Mouse (Mus musculus): ENCODE results near the gene Trip12. TPM values are rescaled to one million over a fixed set of nuclear protein-coding genes. Genes with fewer than 3 reads are reported as not detected.

Trip12 gene
- polyA plus RNA-seq, 1 experiment from 2014 or later = 68.5 TPM

- Histone ChIP-seq H3K9me3 (no peaks in the 10 kb centered on the region), H3K27me3 (ENCODE audit: insufficient read depth, poor library complexity, severe bottlenecking) (no peaks in the 10 kb centered on the region), H3K27ac (no peak overlapping the region), H3K36me3 (no peaks in the 10 kb centered on the region), H3K4me3 (no peak overlapping the region), H3K4me1 (peaks cover 6% of the 10 kb centered on the region; the same call in 1 of the 2 replicates)
- DNase-seq (ENCODE audit: low spot score) = no peak
- WGBS = 51% methylated on average over 6 of the region's 6 CpGs
These were observed 30.8 kb upstream of the Trip12 start for GRCm38 (mm10) chr1:84871131-84871530.

- Histone ChIP-seq H3K4me3 (0 out of 2 replicates have a peak overlapping the region, but pooled peaks have one; percentile 12), H3K27me3 (ENCODE audit: insufficient read depth, poor library complexity, severe bottlenecking) (no peaks in the 10 kb centered on the region), H3K9me3 (no peaks in the 10 kb centered on the region), H3K4me1 (peaks cover 9% of the 10 kb centered on the region; the same call in 1 of the 2 replicates), H3K36me3 (no peaks in the 10 kb centered on the region), H3K27ac (peak overlapping the region; percentile 42; the same call in 1 of the 2 replicates)
- DNase-seq (ENCODE audit: low spot score) = no peak
- WGBS = 20% methylated on average over 7 of the region's 7 CpGs
These were observed 29.2 kb upstream of the Trip12 start for GRCm38 (mm10) chr1:84869498-84869897.

GRCm38 (mm10) chr1:84868841-84869240, 28.5 kb upstream of the Trip12 start:
- Histone ChIP-seq H3K36me3 (no peaks in the 10 kb centered on the region), H3K4me1 (peaks cover 12% of the 10 kb centered on the region; the same call in 1 of the 2 replicates), H3K9me3 (no peaks in the 10 kb centered on the region), H3K27ac (0 out of 2 replicates have a peak overlapping the region, but pooled peaks have one; percentile 42), H3K4me3 (no peak overlapping the region), H3K27me3 (ENCODE audit: insufficient read depth, poor library complexity, severe bottlenecking) (no peaks in the 10 kb centered on the region)
- 70% methylated on average over 4 of the region's 4 CpGs for WGBS
- no peak for DNase-seq (ENCODE audit: low spot score)

- no peaks in the 10 kb centered on the region for H3K9me3 ChIP-seq
- no peak overlapping the region for H3K4me3 ChIP-seq
- no peaks in the 10 kb centered on the region for H3K36me3 ChIP-seq
These were observed 28.0 kb upstream of the Trip12 start for GRCm38 (mm10) chr1:84868311-84868710.

GRCm38 (mm10) chr1:84866706-84867230, 26.5 kb upstream of the Trip12 start:
- H3K4me3 ChIP-seq = no peak overlapping the region
- H3K36me3 ChIP-seq = no peaks in the 10 kb centered on the region
- WGBS = 86% methylated on average over 3 of the region's 3 CpGs

More at GRCm38 (mm10) chr1:84868311-84868710, 28.0 kb upstream of the Trip12 start:
- H3K4me1 ChIP-seq = peaks cover 12% of the 10 kb centered on the region; the same call in 1 of the 2 replicates
- H3K27ac ChIP-seq = no peak overlapping the region
- DNase-seq (ENCODE audit: low spot score) = no peak
- no peaks in the 10 kb centered on the region for H3K27me3 ChIP-seq (ENCODE audit: insufficient read depth, poor library complexity, severe bottlenecking)

GRCm38 (mm10) chr1:84866231-84866630, 25.9 kb upstream of the Trip12 start:
- no peaks in the 10 kb centered on the region for H3K27me3 ChIP-seq (ENCODE audit: insufficient read depth, poor library complexity, severe bottlenecking)
- no peaks in the 10 kb centered on the region for H3K36me3 ChIP-seq
- H3K4me1 ChIP-seq = peaks cover 12% of the 10 kb centered on the region; the same call in 1 of the 2 replicates
- no peak overlapping the region for H3K4me3 ChIP-seq
- no peaks in the 10 kb centered on the region for H3K9me3 ChIP-seq
- 85% methylated on average over 6 of the region's 6 CpGs for WGBS
- no peak overlapping the region for H3K27ac ChIP-seq
- no peak for DNase-seq (ENCODE audit: low spot score)

More at GRCm38 (mm10) chr1:84866706-84867230, 26.5 kb upstream of the Trip12 start:
- Histone ChIP-seq H3K9me3 (no peaks in the 10 kb centered on the region), H3K4me1 (peaks cover 12% of the 10 kb centered on the region; the same call in 1 of the 2 replicates), H3K27me3 (ENCODE audit: insufficient read depth, poor library complexity, severe bottlenecking) (no peaks in the 10 kb centered on the region), H3K27ac (no peak overlapping the region)
- DNase-seq (ENCODE audit: low spot score) = no peak

- H3K27ac ChIP-seq = no peak overlapping the region
- WGBS = 46% methylated on average over 2 of the region's 2 CpGs
- H3K4me3 ChIP-seq = no peak overlapping the region
- no peaks in the 10 kb centered on the region for H3K9me3 ChIP-seq
- no peaks in the 10 kb centered on the region for H3K27me3 ChIP-seq (ENCODE audit: insufficient read depth, poor library complexity, severe bottlenecking)
- no peak for DNase-seq (ENCODE audit: low spot score)
- H3K36me3 ChIP-seq = no peaks in the 10 kb centered on the region
- H3K4me1 ChIP-seq = peaks cover 11% of the 10 kb centered on the region; the same call in 1 of the 2 replicates
These were observed 24.3 kb upstream of the Trip12 start for GRCm38 (mm10) chr1:84864645-84865044.

- H3K36me3 ChIP-seq = no peaks in the 10 kb centered on the region
- H3K27me3 ChIP-seq (ENCODE audit: insufficient read depth, poor library complexity, severe bottlenecking) = no peaks in the 10 kb centered on the region
- DNase-seq (ENCODE audit: low spot score) = no peak
- H3K4me1 ChIP-seq = 0 out of 2 replicates have a peak, but pooled peaks cover 6% of the 10 kb centered on the region
- H3K4me3 ChIP-seq = no peak overlapping the region
- WGBS = 78% methylated on average over 1 of the region's 1 CpGs
- H3K9me3 ChIP-seq = no peaks in the 10 kb centered on the region
- no peak overlapping the region for H3K27ac ChIP-seq
These were observed 20.9 kb upstream of the Trip12 start for GRCm38 (mm10) chr1:84861255-84861630.

- Histone ChIP-seq H3K4me1 (0 out of 2 replicates have a peak, but pooled peaks cover 6% of the 10 kb centered on the region), H3K27ac (no peak overlapping the region), H3K4me3 (no peak overlapping the region), H3K27me3 (ENCODE audit: insufficient read depth, poor library complexity, severe bottlenecking) (no peaks in the 10 kb centered on the region), H3K9me3 (no peaks in the 10 kb centered on the region), H3K36me3 (no peaks in the 10 kb centered on the region)
- WGBS = 63% methylated on average over 10 of the region's 10 CpGs
- no peak for DNase-seq (ENCODE audit: low spot score)
These were observed 20.3 kb upstream of the Trip12 start for GRCm38 (mm10) chr1:84860360-84861254.

GRCm38 (mm10) chr1:84859597-84859996, 19.3 kb upstream of the Trip12 start:
- H3K4me3 ChIP-seq = no peak overlapping the region
- H3K4me1 ChIP-seq = 0 out of 2 replicates have a peak, but pooled peaks cover 4% of the 10 kb centered on the region
- no peak overlapping the region for H3K27ac ChIP-seq
- WGBS = 87% methylated on average over 6 of the region's 6 CpGs
- no peaks in the 10 kb centered on the region for H3K36me3 ChIP-seq
- no peaks in the 10 kb centered on the region for H3K27me3 ChIP-seq (ENCODE audit: insufficient read depth, poor library complexity, severe bottlenecking)
- no peaks in the 10 kb centered on the region for H3K9me3 ChIP-seq
- DNase-seq (ENCODE audit: low spot score) = no peak

- WGBS = 59% methylated on average over 2 of the region's 2 CpGs
- Histone ChIP-seq H3K4me1 (peaks cover 12% of the 10 kb centered on the region), H3K4me3 (no peak overlapping the region), H3K36me3 (no peaks in the 10 kb centered on the region), H3K9me3 (no peaks in the 10 kb centered on the region), H3K27me3 (ENCODE audit: insufficient read depth, poor library complexity, severe bottlenecking) (no peaks in the 10 kb centered on the region), H3K27ac (no peak overlapping the region)
- no peak for DNase-seq (ENCODE audit: low spot score)
These were observed 15.4 kb upstream of the Trip12 start for GRCm38 (mm10) chr1:84855756-84856155.

- no peaks in the 10 kb centered on the region for H3K27me3 ChIP-seq (ENCODE audit: insufficient read depth, poor library complexity, severe bottlenecking)
- DNase-seq (ENCODE audit: low spot score) = no peak
- no peaks in the 10 kb centered on the region for H3K9me3 ChIP-seq
- H3K4me1 ChIP-seq = peaks cover 12% of the 10 kb centered on the region
- H3K27ac ChIP-seq = no peak overlapping the region
- 84% methylated on average over 2 of the region's 2 CpGs for WGBS
- no peaks in the 10 kb centered on the region for H3K36me3 ChIP-seq
- no peak overlapping the region for H3K4me3 ChIP-seq
These were observed 14.7 kb upstream of the Trip12 start for GRCm38 (mm10) chr1:84854966-84855365.

- Histone ChIP-seq H3K4me1 (peaks cover 12% of the 10 kb centered on the region), H3K4me3 (no peak overlapping the region), H3K27me3 (ENCODE audit: insufficient read depth, poor library complexity, severe bottlenecking) (no peaks in the 10 kb centered on the region), H3K9me3 (no peaks in the 10 kb centered on the region), H3K36me3 (no peaks in the 10 kb centered on the region), H3K27ac (no peak overlapping the region)
- 76% methylated on average over 1 of the region's 1 CpGs for WGBS
- DNase-seq (ENCODE audit: low spot score) = no peak
These were observed 13.4 kb upstream of the Trip12 start for GRCm38 (mm10) chr1:84853721-84854120.
